Mouse (Mus musculus): ENCODE measurements around the gene Apob. TPM values are rescaled to one million over a fixed set of nuclear protein-coding genes. Genes with fewer than 3 reads are reported as not detected.
A peak's percentile ranks its signal among the peaks of the same experiment; 100 is the strongest.

Gene Apob
- polyA plus RNA-seq, 1 experiment: 0.01 TPM

GRCm38 (mm10) chr12:7970817-7971216 lies 6.6 kb upstream of the Apob start:
- Histone ChIP-seq H3K79me2 (ENCODE audit: control insufficient read depth, insufficient read depth) (no peaks in the 10 kb centered on the region), H3K4me3 (no peak overlapping the region), H3K27me3 (ENCODE audit: control insufficient read depth, insufficient read depth, insufficient read length) (no peaks in the 10 kb centered on the region), H3K4me2 (ENCODE audit: low read depth) (no peak overlapping the region), H3ac (ENCODE audit: control insufficient read depth, insufficient read length) (no peak overlapping the region), H3K36me3 (ENCODE audit: control insufficient read depth, insufficient read depth) (no peaks in the 10 kb centered on the region)
- TF ChIP-seq REST (IDR thresholded peaks at IDR 0.05; ENCODE audit: insufficient read depth, insufficient read length) (no peak), CEBPB (IDR thresholded peaks at IDR 0.05; ENCODE audit: insufficient read depth, poor library complexity, severe bottlenecking) (peak; percentile 79)

GRCm38 (mm10) chr12:7971736-7972135 lies 5.7 kb upstream of the Apob start:
- H3K4me2 ChIP-seq (ENCODE audit: low read depth): no peak overlapping the region
- TF ChIP-seq MAX (IDR thresholded peaks at IDR 0.05; ENCODE audit: low read depth) (no peak), MYOG (IDR thresholded peaks at IDR 0.05; ENCODE audit: control insufficient read depth in 1 of 3, insufficient read depth in 1 of 3, insufficient read length in 2 of 3, low read depth in 2 of 3) (no peak), TCF12 (IDR thresholded peaks at IDR 0.05; ENCODE audit: insufficient read depth, poor library complexity, severe bottlenecking) (no peak), MYOD1 (IDR thresholded peaks at IDR 0.05; ENCODE audit: control insufficient read depth in 1 of 3, insufficient read length in 2 of 3, low read depth in 2 of 3) (no peak), TCF3 (IDR thresholded peaks at IDR 0.05; ENCODE audit: insufficient read length, low read depth) (no peak), E2F4 (IDR thresholded peaks at IDR 0.05; ENCODE audit: insufficient read depth) (no peak), USF1 (IDR thresholded peaks at IDR 0.05; ENCODE audit: low read depth) (no peak), SRF (IDR thresholded peaks at IDR 0.05; ENCODE audit: control insufficient read depth, insufficient read length, low read depth) (no peak)
- no peaks in the 10 kb centered on the region for H3K27me3 ChIP-seq (ENCODE audit: control insufficient read depth, insufficient read depth, insufficient read length)
- H3K4me3 ChIP-seq: no peak overlapping the region
- no peaks in the 10 kb centered on the region for H3K79me2 ChIP-seq (ENCODE audit: control insufficient read depth, insufficient read depth)
- no peaks in the 10 kb centered on the region for H3K36me3 ChIP-seq (ENCODE audit: control insufficient read depth, insufficient read depth)
- no peak overlapping the region for H3ac ChIP-seq (ENCODE audit: control insufficient read depth, insufficient read length)

GRCm38 (mm10) chr12:7973773-7974322 lies 3.6 kb upstream of the Apob start:
- no peak overlapping the region for H3K4me2 ChIP-seq (ENCODE audit: low read depth)
- H3K36me3 ChIP-seq (ENCODE audit: control insufficient read depth, insufficient read depth): no peaks in the 10 kb centered on the region
- no peak overlapping the region for H3K4me3 ChIP-seq
- H3K79me2 ChIP-seq (ENCODE audit: control insufficient read depth, insufficient read depth): no peaks in the 10 kb centered on the region
- H3K27me3 ChIP-seq (ENCODE audit: control insufficient read depth, insufficient read depth, insufficient read length): no peaks in the 10 kb centered on the region
- H3ac ChIP-seq (ENCODE audit: control insufficient read depth, insufficient read length): no peak overlapping the region
- no peak for TF ChIP-seq MYOD1 (IDR thresholded peaks at IDR 0.05; ENCODE audit: control insufficient read depth in 1 of 3, insufficient read length in 2 of 3, low read depth in 2 of 3)

- H3K79me2 ChIP-seq (ENCODE audit: control insufficient read depth, insufficient read depth): no peaks in the 10 kb centered on the region
- no peak overlapping the region for H3ac ChIP-seq (ENCODE audit: control insufficient read depth, insufficient read length)
- no peak for TF ChIP-seq MYOG (IDR thresholded peaks at IDR 0.05; ENCODE audit: control insufficient read depth in 1 of 3, insufficient read depth in 1 of 3, insufficient read length in 2 of 3, low read depth in 2 of 3)
- TF ChIP-seq USF1 (IDR thresholded peaks at IDR 0.05; ENCODE audit: low read depth): no peak
- no peak for TF ChIP-seq TCF3 (IDR thresholded peaks at IDR 0.05; ENCODE audit: insufficient read length, low read depth)
- TF ChIP-seq POLR2AphosphoS2 (IDR thresholded peaks at IDR 0.05; ENCODE audit: insufficient read length, low read depth): no peak
- TF ChIP-seq TCF12 (IDR thresholded peaks at IDR 0.05; ENCODE audit: insufficient read depth, poor library complexity, severe bottlenecking): no peak
- no peak for TF ChIP-seq POLR2A (IDR thresholded peaks at IDR 0.05; ENCODE audit: insufficient read length, low read depth)
- no peak for TF ChIP-seq SRF (IDR thresholded peaks at IDR 0.05; ENCODE audit: control insufficient read depth, insufficient read length, low read depth)
- no peak for TF ChIP-seq MAX (IDR thresholded peaks at IDR 0.05; ENCODE audit: low read depth)
- TF ChIP-seq E2F4 (IDR thresholded peaks at IDR 0.05; ENCODE audit: insufficient read depth): no peak
- no peak for TF ChIP-seq MYOD1 (IDR thresholded peaks at IDR 0.05; ENCODE audit: control insufficient read depth in 1 of 3, insufficient read length in 2 of 3, low read depth in 2 of 3)
- H3K36me3 ChIP-seq (ENCODE audit: control insufficient read depth, insufficient read depth): no peaks in the 10 kb centered on the region
- no peaks in the 10 kb centered on the region for H3K27me3 ChIP-seq (ENCODE audit: control insufficient read depth, insufficient read depth, insufficient read length)
- peak overlapping the region; percentile 20 for H3K4me2 ChIP-seq (ENCODE audit: low read depth)
- H3K4me3 ChIP-seq: no peak overlapping the region
Measured at GRCm38 (mm10) chr12:7978190-7978884, 889 bp downstream of the Apob start.

DNA sequence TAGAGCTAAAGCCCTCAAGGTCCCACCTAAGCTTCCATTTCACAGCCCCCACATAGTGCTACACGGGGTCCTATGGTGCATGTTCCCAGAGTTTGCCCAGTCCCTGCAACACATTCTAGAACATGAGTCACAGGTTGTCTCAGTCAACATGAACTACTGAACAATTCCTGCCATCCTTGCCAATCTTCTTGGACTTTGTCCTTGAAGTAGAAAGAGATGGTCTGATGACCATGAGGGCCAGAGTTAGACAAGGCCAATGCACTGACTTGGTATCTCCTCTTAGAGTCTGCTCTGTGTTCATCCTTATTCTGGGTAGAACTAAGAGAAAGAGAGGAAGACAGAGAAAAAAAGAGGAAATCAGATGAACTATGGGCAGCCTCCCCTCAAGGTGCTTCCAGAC lies 7.0 kb downstream of the Apob start:
- no peaks in the 10 kb centered on the region for H3K27me3 ChIP-seq (ENCODE audit: control insufficient read depth, insufficient read depth, insufficient read length)
- H3ac ChIP-seq (ENCODE audit: control insufficient read depth, insufficient read length): no peak overlapping the region

More for the DNA sequence above, 7.0 kb downstream of the Apob start:
- Histone ChIP-seq H3K4me2 (ENCODE audit: low read depth) (no peak overlapping the region), H3K36me3 (ENCODE audit: control insufficient read depth, insufficient read depth) (no peaks in the 10 kb centered on the region), H3K4me3 (no peak overlapping the region), H3K79me2 (ENCODE audit: control insufficient read depth, insufficient read depth) (no peaks in the 10 kb centered on the region)
- TF ChIP-seq SRF (IDR thresholded peaks at IDR 0.05; ENCODE audit: control insufficient read depth, insufficient read length, low read depth) (no peak), MYOD1 (IDR thresholded peaks at IDR 0.05; ENCODE audit: control insufficient read depth in 1 of 3, insufficient read length in 2 of 3, low read depth in 2 of 3) (no peak), E2F4 (IDR thresholded peaks at IDR 0.05; ENCODE audit: insufficient read depth) (no peak), CEBPB (IDR thresholded peaks at IDR 0.05; ENCODE audit: insufficient read depth, poor library complexity, severe bottlenecking) (no peak), USF1 (IDR thresholded peaks at IDR 0.05; ENCODE audit: low read depth) (no peak), TCF3 (IDR thresholded peaks at IDR 0.05; ENCODE audit: insufficient read length, low read depth) (no peak), REST (IDR thresholded peaks at IDR 0.05; ENCODE audit: insufficient read depth, insufficient read length) (no peak), POLR2A (IDR thresholded peaks at IDR 0.05; ENCODE audit: insufficient read length, low read depth) (no peak)

All from myocyte (in vitro differentiated cells).